Mouse (Mus musculus): ENCODE measurements around the gene Zfp865.

DNA sequence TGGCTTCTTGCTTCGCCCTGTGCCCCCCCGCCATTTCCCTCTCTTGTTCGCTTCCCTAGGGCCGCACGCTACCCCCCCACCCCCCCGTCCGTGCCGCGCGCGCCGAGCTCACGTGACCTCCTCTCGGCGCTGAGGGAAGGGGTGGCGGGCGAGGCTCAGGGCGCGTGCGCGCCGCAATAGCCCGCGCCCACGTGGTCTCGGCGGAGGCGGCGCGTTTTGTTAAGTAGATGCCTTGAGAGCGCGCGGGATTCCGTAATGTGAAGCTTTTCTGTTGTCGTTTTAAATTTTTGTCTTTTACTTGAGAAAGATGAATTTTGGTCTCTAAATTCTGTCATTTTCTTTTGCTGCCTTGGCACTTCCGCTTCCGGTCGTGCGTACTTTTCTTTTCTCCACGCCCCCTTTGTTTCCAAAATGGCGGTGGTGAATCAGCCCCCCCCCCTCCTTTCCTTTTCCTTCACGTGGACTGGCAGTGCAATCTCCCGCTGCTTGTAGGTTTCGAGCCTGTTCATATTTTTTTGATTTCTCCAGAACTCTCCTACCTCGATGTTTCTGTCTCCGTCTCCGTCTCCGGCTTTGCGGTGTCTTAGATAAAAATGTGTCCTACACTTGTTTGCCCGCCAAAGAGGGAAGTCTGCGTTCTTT lies 42.3 kb downstream of the Zfp865 start:
- TF ChIP-seq MAX (IDR thresholded peaks at IDR 0.05; ENCODE audit: low read length) = peak; percentile 96
- 0 out of 2 replicates have a peak, but pooled peaks have one; percentile 4 for TF ChIP-seq ZMIZ1 (IDR thresholded peaks at IDR 0.05; ENCODE audit: low read depth, low read length)
- TF ChIP-seq CTCF (conservative IDR thresholded peaks at IDR 0.05 in 1 of 2, IDR thresholded peaks at IDR 0.05 in 1 of 2; ENCODE audit: low read depth in 2 of 2, low read length in 2 of 2) = no peak
- peak; percentile 72 for TF ChIP-seq HCFC1 (IDR thresholded peaks at IDR 0.05; ENCODE audit: low read depth, low read length)
- TF ChIP-seq POLR2A (IDR thresholded peaks at IDR 0.05; ENCODE audit: low read depth, low read length) = no peak
- TF ChIP-seq UBTF (IDR thresholded peaks at IDR 0.05; ENCODE audit: low read depth, low read length) = no peak
- TF ChIP-seq SMC3 (IDR thresholded peaks at IDR 0.05; ENCODE audit: low read depth, low read length) = no peak
- peak; percentile 95 for TF ChIP-seq SIN3A (IDR thresholded peaks at IDR 0.05; ENCODE audit: low read length)
- TF ChIP-seq MXI1 (IDR thresholded peaks at IDR 0.05; ENCODE audit: low read depth, low read length) = peak; percentile 97
